Mouse (Mus musculus) T-helper 17 cell (primary cell): ENCODE results near the gene Atxn1l.

ENCODE experiments used
- in situ Hi-C, 2 experiments: fragments of 300-600 bp; cut with MboI, MseI; formaldehyde crosslinking; loops; 1 replicate in 1 of 2; 2 replicates in 1 of 2; pipeline ENCODE4 v1.15.1; 2025; ENCODE audit warnings: high pct_unique_total_duplicates in 2 of 2

The Atxn1l gene

DNA sequence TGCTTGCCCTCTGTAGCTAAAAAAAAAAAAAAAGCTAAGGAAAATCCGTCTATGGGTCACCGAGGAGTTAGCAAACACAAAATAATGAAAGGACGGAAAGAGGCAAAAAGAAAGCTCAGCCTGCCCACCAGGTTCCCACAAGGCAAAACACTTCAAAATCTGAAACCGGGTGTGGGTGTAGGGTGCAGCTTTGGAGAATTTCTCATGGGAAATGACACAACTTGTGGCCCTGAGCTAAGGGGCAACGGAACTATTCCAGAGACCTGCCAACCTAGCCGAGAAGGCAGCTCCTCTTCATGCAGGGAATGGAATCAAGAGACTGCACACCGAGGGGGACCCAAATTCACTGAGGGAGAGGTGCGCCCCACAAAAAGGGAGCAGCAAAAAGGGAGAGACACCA is 720 bp downstream of the Atxn1l start:
- in situ Hi-C loops: loop anchor here in 1 of 2 experiments (5.0 to 25.0 kb wide), 2 partner anchors 40 to 475 kb away; partner anchors contain the start of genes Ap1g1 and Cmtr2

DNA sequence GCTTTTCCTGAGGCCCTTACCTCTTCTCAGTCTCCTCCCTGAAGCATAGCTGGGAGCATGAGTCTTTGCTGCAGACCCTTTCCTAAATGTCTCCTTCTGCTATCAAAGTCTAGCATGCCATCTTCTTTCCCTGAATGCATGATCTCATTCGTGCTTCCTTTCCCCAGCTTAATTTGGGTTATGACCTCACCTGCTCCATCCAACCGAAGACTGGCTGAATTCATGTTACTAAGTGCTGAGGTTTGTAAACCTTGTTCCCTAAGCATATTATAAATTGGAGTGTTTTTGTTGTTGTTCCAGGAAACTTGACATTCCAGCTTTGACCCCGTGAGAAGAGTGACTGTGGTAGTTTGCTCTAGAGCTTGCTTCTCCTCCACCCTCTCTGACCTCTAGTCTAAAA is 3.5 kb downstream of the Atxn1l start:
- in situ Hi-C loops: loop anchor here in 1 of 2 experiments (25.0 kb wide), 1 partner anchor 478 kb away; the partner anchor contains the start of gene Cmtr2

GRCm38 (mm10) chr8:109731012-109731411 is 6.5 kb downstream of the Atxn1l start:
- in situ Hi-C loops: loop anchor here in 1 of 2 experiments (25.0 kb wide), 1 partner anchor 481 kb away; the partner anchor contains the start of gene Cmtr2

- in situ Hi-C loops: loop anchor here in 1 of 2 experiments (25.0 kb wide), 1 partner anchor 487 kb away; the partner anchor contains the start of gene Cmtr2
These were observed 12.4 kb downstream of the Atxn1l start for GRCm38 (mm10) chr8:109725106-109725505.

- in situ Hi-C loops: no loop called here
These were observed 22.6 kb downstream of the Atxn1l start for GRCm38 (mm10) chr8:109714961-109715360.

DNA sequence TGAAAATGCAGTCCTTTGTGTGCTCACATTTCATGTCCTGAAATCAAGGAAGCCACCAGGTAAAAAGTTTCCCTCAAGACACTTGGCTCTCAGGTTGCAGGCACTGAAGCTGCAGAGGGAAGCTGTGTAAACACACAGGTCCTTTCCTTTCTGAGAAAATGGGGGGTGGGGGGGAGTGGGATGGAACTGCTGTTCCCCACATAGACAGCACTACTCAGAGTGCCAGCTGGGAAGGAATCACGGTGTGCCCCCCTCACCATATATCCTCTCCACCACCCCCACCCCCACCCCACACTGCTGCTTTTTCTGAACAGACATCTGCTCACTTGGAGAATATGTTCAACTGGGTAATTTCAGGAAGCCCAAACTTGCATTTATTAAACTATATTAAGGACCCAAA is 25.0 kb downstream of the Atxn1l start:
- in situ Hi-C loops: no loop called here

DNA sequence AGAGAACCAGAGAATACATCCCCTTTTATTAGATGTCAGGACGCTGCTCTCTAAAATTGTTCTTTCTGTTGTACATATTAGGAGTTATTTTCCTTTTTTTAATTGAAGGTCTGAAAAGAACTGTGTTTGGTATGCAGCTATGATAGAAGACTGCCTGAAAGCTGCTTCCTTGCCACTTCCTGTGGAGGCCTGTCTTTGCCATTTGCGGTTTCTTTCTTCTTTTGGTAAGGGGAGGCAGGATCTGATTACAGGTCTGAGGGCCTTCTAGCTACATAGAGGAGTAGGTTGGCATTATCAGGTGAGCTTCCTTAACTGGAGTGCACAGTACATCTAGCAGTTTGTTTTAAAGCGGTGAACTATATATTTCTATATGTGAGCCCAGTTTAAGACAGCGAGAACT is 29.6 kb downstream of the Atxn1l start:
- in situ Hi-C loops: no loop called here

DNA sequence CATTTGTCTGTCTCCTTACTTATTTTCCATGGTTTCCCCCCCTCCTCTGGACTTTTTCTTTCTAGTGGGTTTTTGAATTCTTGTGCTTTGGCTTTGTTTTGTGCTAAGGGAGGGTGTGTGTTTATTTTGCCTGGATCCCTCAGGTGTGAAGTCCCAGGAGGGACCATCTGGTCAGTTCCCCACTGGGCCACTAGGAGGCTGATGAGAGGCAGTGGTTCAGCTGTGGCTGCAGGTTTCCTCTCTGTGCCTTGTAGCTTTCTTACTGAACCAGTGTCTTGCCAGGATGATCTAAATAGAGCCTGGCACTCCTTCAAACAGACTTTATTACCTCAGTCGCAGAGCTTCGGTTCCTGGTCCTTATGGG is 30.7 kb downstream of the Atxn1l start:
- in situ Hi-C loops: no loop called here

DNA sequence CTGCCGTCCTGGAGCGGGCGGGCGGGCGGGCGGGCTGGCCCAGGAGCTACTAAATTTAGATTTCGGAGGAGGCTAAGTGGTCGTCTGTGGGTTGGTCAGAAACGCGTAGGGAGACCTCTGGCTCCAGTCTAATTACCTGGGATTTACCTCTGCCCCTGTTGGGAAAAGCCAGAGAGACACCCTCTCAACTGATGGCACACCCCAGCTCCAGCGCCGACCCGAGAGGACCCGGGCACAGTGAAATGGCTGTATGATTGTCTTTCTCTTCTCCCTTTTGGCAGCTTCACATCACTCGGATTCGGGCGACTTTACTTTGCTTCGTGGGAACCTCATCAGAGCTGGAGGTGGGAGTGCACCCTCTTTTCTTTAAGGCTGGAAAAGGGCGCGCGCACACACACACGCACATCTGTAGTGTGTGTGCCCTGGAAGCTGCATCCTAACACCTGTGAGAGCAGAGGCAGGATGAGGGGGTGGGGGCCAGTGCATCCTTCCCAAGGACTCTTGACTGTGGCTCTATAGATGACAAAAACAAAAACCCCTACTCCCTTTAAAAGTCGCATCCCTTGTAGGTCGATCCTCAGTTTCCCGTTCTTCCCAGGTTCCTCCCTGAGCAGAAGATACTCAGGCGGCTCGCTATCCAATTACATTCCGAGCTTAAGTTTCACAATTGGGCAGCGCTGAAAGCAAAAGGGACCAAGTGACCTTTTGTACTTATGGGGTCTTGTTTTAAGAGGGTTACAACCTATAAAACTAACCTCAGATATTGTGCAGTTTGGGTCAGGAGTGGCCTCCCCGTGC is 31.3 kb downstream of the Atxn1l start:
- in situ Hi-C loops: no loop called here

DNA sequence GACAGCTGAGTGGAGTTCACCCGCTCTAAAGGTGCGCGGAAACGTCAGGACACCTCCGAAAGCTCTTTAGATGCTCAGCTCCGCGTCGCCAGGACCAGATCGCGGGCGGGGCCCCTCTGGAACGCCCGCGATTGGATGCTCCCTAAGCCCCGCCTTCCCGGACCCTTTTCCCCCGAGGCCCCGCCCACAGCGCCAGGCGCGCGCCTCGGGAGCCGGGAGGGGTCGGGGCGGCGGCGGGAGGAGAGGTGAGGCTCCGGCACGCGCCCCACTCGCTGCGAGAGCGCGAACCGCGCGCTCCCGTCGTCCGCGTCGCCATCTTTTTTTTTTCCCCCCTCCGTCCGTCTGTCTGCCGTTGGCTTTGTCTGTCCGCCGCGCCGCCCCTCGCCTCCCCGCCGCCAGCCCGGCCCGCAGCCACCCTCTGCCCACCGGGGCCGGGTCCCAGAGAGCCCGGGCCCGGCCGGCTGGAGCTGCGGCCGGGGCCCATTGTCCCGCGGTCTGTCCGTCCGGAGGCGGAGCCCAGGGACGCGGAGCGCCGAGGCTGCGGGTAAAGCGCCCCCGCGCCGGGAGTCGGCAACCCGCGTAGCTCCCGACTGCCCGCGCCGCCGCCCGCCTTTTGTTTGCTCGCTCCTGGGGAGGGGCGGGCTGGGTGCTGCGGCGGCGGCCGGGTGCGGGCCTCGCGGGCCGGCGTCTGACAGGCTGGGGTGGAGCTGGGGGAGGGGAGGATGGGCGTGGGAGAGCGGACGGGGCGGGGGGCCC is 32.0 kb downstream of the Atxn1l start, which contains the start of gene Zfp821:
TSS of gene Zfp821 (plus strand) at position 227 of the 756 bp plus-strand sequence.
- in situ Hi-C loops: no loop called here

GRCm38 (mm10) chr8:109704565-109705319 is 32.8 kb downstream of the Atxn1l start:
- in situ Hi-C loops: no loop called here

- in situ Hi-C loops: no loop called here
These were observed 39.1 kb downstream of the Atxn1l start for GRCm38 (mm10) chr8:109698477-109698876.

DNA sequence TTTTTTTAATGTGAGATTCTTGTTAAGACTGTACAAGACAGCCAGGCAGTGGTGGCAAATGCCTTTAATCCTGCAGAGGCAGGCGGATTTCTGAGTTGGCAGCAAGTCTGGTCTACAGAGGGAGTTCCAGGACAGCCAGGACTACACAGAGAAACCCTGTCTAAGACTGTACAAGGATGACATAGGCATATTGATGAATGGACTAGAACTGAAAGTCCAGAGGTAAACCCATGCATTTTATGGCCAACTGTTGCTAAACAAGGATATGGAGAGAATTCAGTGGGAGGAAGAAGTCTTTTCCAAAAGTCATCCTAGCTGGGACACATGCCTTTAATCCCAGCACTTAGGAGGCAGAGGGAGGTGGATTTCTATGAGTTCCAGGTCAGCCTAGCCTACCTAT is 39.8 kb downstream of the Atxn1l start:
- in situ Hi-C loops: no loop called here

DNA sequence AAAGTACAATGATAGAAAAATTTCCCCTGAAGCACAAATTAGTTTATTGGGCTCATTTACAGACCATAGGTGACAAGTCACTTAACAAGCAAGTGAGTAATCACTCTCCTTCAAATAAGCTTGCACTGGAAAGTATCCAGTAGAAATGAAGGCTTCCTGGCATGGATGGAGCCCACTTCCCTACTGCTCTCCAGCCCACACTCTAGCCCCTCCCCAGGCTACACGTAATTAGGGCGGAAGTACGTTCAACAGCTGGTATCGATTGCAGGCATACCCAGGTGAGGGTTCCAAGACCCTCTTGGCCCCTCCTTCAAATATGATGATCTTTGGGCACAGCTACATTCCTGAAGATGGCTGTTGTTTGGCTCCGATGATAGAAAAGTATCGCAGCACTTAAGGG is 43.4 kb downstream of the Atxn1l start:
- in situ Hi-C loops: loop anchor here (5.0 kb wide), 1 partner anchor 83 kb away; the partner anchor contains the start of gene Ap1g1 (in 2 of the 2)

GRCm38 (mm10) chr8:109693146-109693900 is 44.2 kb downstream of the Atxn1l start, which contains the start of gene Ist1:
Gene Ist1 (minus strand): TSS chr8:109693260.
- in situ Hi-C loops: loop anchor here (5.0 kb wide), 1 partner anchor 84 kb away; the partner anchor contains the start of gene Ap1g1 (in 2 of the 2)

GRCm38 (mm10) chr8:109692443-109693145 is 44.9 kb downstream of the Atxn1l start:
- in situ Hi-C loops: loop anchor here (5.0 kb wide), 1 partner anchor 85 kb away; the partner anchor contains the start of gene Ap1g1 (in 2 of the 2)

- in situ Hi-C loops: loop anchor here (5.0 kb wide), 1 partner anchor 86 kb away; the partner anchor contains the start of gene Ap1g1 (in 2 of the 2)
These were observed 45.8 kb downstream of the Atxn1l start for GRCm38 (mm10) chr8:109691769-109692168.

- in situ Hi-C loops: no loop called here
These were observed 50.3 kb downstream of the Atxn1l start for GRCm38 (mm10) chr8:109687248-109687647.

DNA sequence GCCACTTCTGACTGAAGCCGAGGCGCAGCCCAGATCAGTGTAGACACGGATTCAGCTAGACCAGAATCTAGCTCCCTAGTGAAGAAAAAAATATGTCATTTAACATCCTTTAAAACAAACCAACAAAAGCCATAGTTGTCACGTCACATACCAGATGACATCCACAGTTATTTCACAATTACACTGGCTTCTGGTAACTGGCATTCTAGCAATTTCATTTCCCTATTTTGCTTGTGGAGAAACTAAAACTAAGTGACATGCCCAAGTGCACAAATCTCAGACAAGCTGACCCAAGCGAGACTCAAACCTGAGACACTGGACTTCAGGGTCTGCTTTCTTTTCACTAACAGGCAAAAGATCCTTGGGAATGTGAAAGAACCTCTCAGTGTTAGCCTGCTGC is 55.4 kb downstream of the Atxn1l start:
- in situ Hi-C loops: no loop called here

- in situ Hi-C loops: no loop called here
These were observed 56.0 kb downstream of the Atxn1l start for GRCm38 (mm10) chr8:109681535-109681934.
